Mouse (Mus musculus): ENCODE data around the gene Rb1. TPM values are rescaled to one million over a fixed set of nuclear protein-coding genes. Genes with fewer than 3 reads are reported as not detected.

The Rb1 gene
- polyA plus RNA-seq, 1 experiment, result 5.0 TPM

- no peak for DNase-seq (ENCODE audit: low read depth, low spot score)
- WGBS, result 81% methylated on average over 2 of the region's 2 CpGs
These were observed 35.7 kb downstream of the Rb1 start for GRCm38 (mm10) chr14:73289915-73290314.

GRCm38 (mm10) chr14:73280996-73281395, 44.6 kb downstream of the Rb1 start:
- DNase-seq (ENCODE audit: low read depth, low spot score), result no peak
- 2% methylated on average over 1 of the region's 1 CpGs for WGBS

DNA sequence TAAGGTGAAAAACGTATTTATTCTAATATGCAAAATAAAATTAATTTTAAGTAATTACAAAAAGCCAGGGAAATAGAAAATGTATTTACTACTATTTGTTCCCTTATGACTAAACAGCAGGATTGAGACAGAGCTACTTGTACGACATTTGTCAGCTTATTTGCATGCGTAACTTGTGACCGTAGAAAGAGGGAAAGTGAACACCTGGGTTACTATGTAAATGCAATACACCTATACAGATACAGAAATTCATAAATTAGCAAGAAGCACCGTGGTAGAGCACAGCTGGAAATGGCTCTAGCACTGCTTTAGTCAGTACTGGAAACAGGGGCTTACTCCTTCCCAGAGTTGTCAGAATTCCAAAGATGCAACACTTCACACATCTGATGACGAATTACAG, 46.5 kb downstream of the Rb1 start:
- DNase-seq (ENCODE audit: low read depth, low spot score), result no peak
- WGBS, result 89% methylated on average over 6 of the region's 6 CpGs

DNA sequence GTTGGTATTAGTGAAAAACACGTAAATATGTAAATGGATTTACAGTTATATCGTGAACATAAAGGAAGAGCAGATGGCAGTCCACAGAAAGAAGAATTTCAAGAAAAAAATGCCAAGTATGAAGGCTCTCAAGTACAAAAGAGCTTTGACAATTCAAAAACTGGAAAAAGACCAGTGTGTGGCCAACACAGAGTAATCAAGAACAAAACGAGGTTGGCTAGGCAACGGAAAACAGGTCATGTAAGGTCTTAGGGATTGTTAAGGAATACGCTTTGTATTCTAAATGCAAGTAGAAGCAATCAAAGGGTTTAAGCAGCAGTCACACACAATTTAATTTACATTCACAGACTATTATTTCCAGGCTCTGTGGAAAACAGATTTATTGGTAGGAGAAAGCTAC, 53.8 kb downstream of the Rb1 start:
- WGBS, result 86% methylated on average over 5 of the region's 5 CpGs
- DNase-seq (ENCODE audit: low read depth, low spot score), result no peak

- 87% methylated on average over 3 of the region's 3 CpGs for WGBS
- no peak for DNase-seq (ENCODE audit: low read depth, low spot score)
These were observed 59.5 kb downstream of the Rb1 start for GRCm38 (mm10) chr14:73266166-73266565.

DNA sequence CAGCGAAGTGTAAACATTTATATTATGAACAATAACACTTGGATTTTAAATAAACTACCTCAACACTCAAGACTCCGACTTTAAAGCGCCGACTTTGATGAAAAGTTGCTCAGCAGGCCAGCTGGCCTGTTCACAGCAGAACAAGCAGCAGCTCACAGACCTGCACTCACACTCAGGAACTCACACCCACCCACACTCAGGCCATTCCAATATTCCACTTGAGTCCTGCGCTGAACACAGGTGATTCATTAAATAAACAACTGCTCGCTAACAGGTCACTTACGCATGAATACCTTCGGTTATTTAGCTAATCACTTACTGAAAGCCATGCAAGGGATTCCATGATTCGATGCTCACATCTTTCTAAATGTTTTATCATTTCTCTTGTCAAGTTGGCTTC, 63.4 kb downstream of the Rb1 start:
- DNase-seq (ENCODE audit: low read depth, low spot score), result no peak
- WGBS, result 82% methylated on average over 9 of the region's 9 CpGs

DNA sequence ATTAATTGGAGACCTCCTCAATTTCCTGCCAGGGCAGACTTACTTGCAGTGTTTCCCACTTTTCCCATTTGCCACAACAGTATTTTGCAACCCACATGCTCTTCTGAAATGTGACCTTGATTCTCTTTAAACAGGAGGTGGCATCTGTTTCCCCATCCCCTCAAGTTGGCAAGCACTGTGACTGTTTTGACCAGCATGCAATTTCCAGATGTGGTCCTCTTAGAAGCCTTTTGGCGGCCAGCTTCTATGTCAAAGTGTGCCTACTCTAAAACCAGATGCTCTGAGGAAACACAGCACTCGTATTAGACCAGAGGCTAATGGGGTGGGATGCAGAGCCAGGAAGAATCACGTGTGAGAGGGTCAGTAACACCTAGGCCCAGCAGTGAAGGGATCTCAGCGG, 67.4 kb downstream of the Rb1 start:
- DNase-seq (ENCODE audit: low read depth, low spot score), result no peak
- 79% methylated on average over 4 of the region's 4 CpGs for WGBS

DNA sequence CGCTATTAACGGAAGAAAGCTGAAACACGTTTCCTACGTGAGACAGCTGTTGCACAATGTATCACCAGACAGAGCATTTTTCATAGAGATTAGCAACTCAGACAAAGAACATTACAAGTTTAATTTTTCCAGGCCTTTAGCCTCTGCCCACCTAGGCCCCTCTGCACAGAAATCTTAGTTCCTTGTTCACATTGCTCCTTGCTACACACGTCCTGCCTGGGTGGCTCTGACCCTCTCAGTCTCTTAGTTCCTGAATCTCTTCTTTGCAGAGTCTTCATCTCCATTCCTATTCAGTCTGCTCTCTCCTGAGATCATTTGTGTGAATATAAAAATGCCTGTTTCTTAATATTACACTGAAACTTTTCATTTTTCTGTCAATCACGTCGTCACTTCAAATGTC, 68.3 kb downstream of the Rb1 start:
- WGBS, result 87% methylated on average over 7 of the region's 7 CpGs

GRCm38 (mm10) chr14:73255426-73255970, 70.1 kb downstream of the Rb1 start:
- DNase-seq (ENCODE audit: low read depth, low spot score), result no peak
- 44% methylated on average over 3 of the region's 3 CpGs for WGBS

More for the DNA sequence above, 68.3 kb downstream of the Rb1 start:
- DNase-seq (ENCODE audit: low read depth, low spot score), result no peak

GRCm38 (mm10) chr14:73254412-73254811, 71.2 kb downstream of the Rb1 start:
- DNase-seq (ENCODE audit: low read depth, low spot score), result no peak
- WGBS, result 46% methylated on average over 4 of the region's 4 CpGs

GRCm38 (mm10) chr14:73253453-73254251, 72.0 kb downstream of the Rb1 start:
- WGBS, result 33% methylated on average over 6 of the region's 6 CpGs
- DNase-seq (ENCODE audit: low read depth, low spot score), result peak; percentile 92

- WGBS, result 42% methylated on average over 2 of the region's 2 CpGs
- DNase-seq (ENCODE audit: low read depth, low spot score), result no peak
These were observed 73.3 kb downstream of the Rb1 start for GRCm38 (mm10) chr14:73252276-73252675.

DNA sequence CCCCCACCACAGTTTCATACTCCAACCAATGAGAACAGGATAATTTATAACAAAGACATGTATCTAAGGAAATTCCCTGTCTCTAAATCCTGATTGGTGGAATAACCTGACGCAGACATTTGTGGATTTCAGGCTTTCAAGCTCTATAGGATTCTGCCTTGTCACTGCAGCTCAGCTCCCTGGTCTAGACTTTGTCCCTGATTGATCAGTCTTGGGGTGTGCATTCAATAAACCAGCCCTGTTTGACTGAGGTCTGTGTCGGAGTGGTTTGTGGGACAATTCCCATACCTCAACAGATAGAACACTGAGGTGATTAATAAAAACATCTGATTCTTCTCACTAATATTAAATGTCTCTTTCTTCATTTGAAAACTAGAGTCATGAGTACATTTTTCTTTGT, 75.6 kb downstream of the Rb1 start:
- WGBS, result 79% methylated on average over 2 of the region's 2 CpGs
- DNase-seq (ENCODE audit: low read depth, low spot score), result no peak

DNA sequence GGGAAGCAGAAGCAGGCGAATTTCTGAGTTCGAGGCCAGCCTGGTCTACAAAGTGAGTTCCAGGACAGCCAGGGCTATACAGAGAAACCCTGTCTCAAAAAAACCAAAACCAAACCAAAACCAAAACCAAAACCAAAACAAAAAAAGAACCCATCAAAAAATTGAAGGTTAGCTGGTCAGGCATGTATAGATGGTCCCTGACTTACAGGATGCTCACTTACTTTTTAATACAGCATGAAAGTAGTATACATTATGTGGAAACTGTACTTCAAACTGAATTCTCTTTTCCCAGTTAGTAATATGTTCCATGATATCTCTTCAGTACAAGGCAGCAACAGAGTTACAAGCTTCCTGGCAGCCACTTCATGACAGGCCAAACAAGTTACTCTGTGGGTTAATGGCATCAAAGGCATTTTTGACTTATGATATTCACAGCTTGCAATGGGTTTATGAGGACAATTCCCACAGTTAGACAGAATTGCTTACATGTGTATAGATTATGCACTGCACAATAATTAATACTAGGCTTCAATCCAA, 81.5 kb downstream of the Rb1 start:
- no peak for DNase-seq (ENCODE audit: low read depth, low spot score)
- 76% methylated on average over 2 of the region's 2 CpGs for WGBS

- no peak for DNase-seq (ENCODE audit: low read depth, low spot score)
- 10% methylated on average over 3 of the region's 3 CpGs for WGBS
These were observed 85.8 kb downstream of the Rb1 start for GRCm38 (mm10) chr14:73239857-73240256.

DNA sequence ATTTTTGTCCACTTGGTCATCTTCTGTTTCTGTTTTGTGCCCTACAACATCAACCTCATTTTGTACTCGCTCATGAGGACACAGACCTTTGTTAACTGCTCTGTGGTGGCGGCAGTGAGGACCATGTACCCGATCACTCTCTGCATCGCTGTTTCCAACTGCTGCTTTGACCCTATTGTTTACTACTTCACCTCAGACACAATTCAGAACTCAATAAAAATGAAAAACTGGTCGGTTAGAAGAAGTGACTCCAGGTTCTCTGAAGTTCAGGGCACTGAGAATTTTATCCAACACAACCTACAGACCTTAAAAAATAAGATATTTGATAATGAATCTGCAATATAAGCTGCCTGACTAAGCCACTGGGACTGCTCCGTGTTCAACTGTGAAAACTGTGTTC, 86.3 kb downstream of the Rb1 start:
- under 1% methylated on average over 6 of the region's 6 CpGs for WGBS
- DNase-seq (ENCODE audit: low read depth, low spot score), result no peak

DNA sequence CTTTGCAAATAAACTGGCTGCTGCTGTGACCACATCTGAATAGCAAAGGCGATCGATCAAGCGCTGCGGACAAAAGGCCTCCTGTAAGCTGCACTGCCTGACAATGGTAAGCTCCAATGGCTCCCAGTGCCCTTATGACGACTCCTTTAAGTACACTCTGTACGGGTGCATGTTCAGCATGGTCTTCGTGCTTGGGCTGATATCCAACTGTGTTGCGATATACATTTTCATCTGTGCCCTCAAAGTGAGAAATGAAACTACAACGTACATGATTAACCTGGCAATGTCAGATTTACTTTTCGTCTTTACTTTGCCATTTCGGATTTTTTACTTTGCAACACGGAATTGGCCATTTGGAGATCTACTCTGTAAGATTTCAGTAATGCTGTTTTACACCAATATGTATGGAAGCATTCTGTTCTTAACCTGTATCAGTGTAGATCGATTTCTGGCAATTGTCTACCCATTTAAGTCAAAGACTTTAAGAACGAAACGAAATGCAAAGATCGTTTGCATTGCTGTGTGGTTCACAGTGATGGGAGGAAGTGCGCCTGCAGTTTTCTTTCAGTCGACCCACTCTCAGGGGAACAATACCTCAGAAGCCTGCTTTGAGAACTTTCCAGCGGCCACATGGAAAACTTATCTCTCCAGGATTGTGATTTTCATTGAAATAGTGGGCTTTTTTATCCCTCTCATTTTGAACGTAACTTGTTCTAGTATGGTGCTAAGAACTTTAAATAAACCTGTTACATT, 86.9 kb downstream of the Rb1 start:
- WGBS, result under 1% methylated on average over 20 of the region's 20 CpGs

DNA sequence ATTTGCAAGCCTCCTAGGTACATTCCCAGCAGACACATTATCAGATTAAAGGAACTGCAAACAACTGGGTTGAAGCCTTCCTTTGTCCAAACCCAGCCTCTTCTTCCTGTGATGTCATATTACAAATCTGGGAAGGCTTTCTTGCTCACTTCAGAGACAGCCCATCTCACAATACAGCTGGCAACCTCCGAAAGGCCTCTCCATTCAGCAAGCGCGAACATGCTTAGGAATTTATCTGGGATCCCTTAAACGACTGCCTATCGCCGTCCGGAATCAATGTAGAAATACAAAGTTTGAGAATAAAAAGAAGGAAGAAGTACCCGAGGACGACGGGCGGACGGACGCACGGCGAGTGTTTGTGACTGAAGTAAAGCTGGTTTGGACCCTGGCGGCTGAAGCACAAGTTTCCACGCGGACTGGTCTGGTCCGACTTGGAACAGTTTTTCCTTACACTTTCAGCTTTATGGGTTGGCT, 87.7 kb downstream of the Rb1 start, which contains the start of gene Lpar6:
TSS of gene Lpar6 (plus strand) at position 48 of the 474 bp plus-strand sequence.
- WGBS, result under 1% methylated on average over 19 of the region's 19 CpGs
- DNase-seq (ENCODE audit: low read depth, low spot score), result no peak

More for the DNA sequence above, 86.9 kb downstream of the Rb1 start:
- DNase-seq (ENCODE audit: low read depth, low spot score), result no peak

- 23% methylated on average over 2 of the region's 2 CpGs for WGBS
- no peak for DNase-seq (ENCODE audit: low read depth, low spot score)
These were observed 91.1 kb downstream of the Rb1 start for GRCm38 (mm10) chr14:73234468-73235031.
